Mouse (Mus musculus): Measurements from ENCODE around the gene Mynn.
A peak's percentile ranks its signal among the peaks of the same experiment; 100 is the strongest.
"Not testable (repeated sequence)": the region's sequence is repeated elsewhere in the genome, so short reads cannot be mapped to it uniquely, and the experiment has no call there.

Gene Mynn

GRCm38 (mm10) chr3:30602065-30602739 lies at the start of gene Mynn:
Gene Mynn, plus strand, starts transcription at chr3:30602065.
- DNase-seq (ENCODE audit: low spot score) = peak; percentile 96

GRCm38 (mm10) chr3:30553741-30554140 lies 48.1 kb upstream of the Mynn start:
- DNase-seq (ENCODE audit: low spot score) = no peak

GRCm38 (mm10) chr3:30560677-30561314 lies 41.1 kb upstream of the Mynn start:
- no peak for DNase-seq (ENCODE audit: low spot score)

GRCm38 (mm10) chr3:30566333-30566732 lies 35.5 kb upstream of the Mynn start:
- DNase-seq (ENCODE audit: low spot score) = not testable (repeated sequence)

- DNase-seq (ENCODE audit: low spot score) = no peak
Observed at GRCm38 (mm10) chr3:30573549-30573948, 28.3 kb upstream of the Mynn start.

GRCm38 (mm10) chr3:30588865-30589264 lies 13.0 kb upstream of the Mynn start:
- DNase-seq (ENCODE audit: low spot score) = no peak

GRCm38 (mm10) chr3:30592418-30592853 lies 9.4 kb upstream of the Mynn start:
- peak; percentile 85 for DNase-seq (ENCODE audit: low spot score)

GRCm38 (mm10) chr3:30593719-30594485 lies 8.0 kb upstream of the Mynn start:
- DNase-seq (ENCODE audit: low spot score) = peak; percentile 51

- peak; percentile 49 for DNase-seq (ENCODE audit: low spot score)
Observed at GRCm38 (mm10) chr3:30595111-30595832, 6.6 kb upstream of the Mynn start.

- no peak for DNase-seq (ENCODE audit: low spot score)
Observed at GRCm38 (mm10) chr3:30597271-30597670, 4.6 kb upstream of the Mynn start.

- DNase-seq (ENCODE audit: low spot score) = peak; percentile 63
Observed at GRCm38 (mm10) chr3:30599711-30600545, 1.9 kb upstream of the Mynn start, which contains the start of gene Actrt3. Gene Actrt3, minus strand, starts transcription at chr3:30599939.

- peak; percentile 74 for DNase-seq (ENCODE audit: low spot score)
Observed at GRCm38 (mm10) chr3:30600717-30601116, 1.1 kb upstream of the Mynn start.

GRCm38 (mm10) chr3:30601175-30601574 lies 690 bp upstream of the Mynn start:
- peak; percentile 94 for DNase-seq (ENCODE audit: low spot score)

- no peak for DNase-seq (ENCODE audit: low spot score)
Observed at GRCm38 (mm10) chr3:30601610-30602064, 228 bp upstream of the Mynn start.

GRCm38 (mm10) chr3:30602740-30603098 lies 854 bp downstream of the Mynn start:
- peak; percentile 89 for DNase-seq (ENCODE audit: low spot score)

GRCm38 (mm10) chr3:30603256-30603655 lies 1.4 kb downstream of the Mynn start:
- DNase-seq (ENCODE audit: low spot score) = no peak

- DNase-seq (ENCODE audit: low spot score) = no peak
Observed at GRCm38 (mm10) chr3:30608999-30609398, 7.1 kb downstream of the Mynn start.

GRCm38 (mm10) chr3:30610930-30611329 lies 9.1 kb downstream of the Mynn start:
- no peak for DNase-seq (ENCODE audit: low spot score)

- no peak for DNase-seq (ENCODE audit: low spot score)
Observed at GRCm38 (mm10) chr3:30620132-30620531, 18.3 kb downstream of the Mynn start.

GRCm38 (mm10) chr3:30633681-30634080 lies 31.8 kb downstream of the Mynn start:
- DNase-seq (ENCODE audit: low spot score) = no peak

GRCm38 (mm10) chr3:30635629-30636028 lies 33.8 kb downstream of the Mynn start:
- no peak for DNase-seq (ENCODE audit: low spot score)

All from MN1 (cell line).